In the genomic region with DNA sequence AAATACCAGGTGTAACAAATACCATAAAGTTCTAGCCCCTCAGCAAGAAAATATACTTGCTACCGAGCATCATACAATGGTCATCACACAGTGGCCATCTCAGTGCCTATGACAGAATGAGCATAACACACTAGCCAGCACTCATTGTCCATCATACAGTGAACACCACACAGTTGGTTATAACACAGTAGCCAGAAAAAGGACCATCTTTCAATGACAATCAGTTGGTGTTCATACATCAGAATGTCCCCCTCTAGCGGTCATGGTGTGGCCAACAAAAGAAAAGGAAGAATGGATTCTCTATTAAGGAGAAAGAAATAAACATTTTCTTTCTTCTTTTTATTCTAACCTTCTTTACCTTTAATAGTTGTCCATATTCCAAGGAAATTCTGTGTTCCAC, we compare ENCODE assay signal across 8 mouse cellular contexts.
DNase-seq lines count a peak whose midpoint lies in the region; ATAC-seq and TF ChIP-seq lines count a peak whose summit lies in the region.
"Had no signal": no experiment of that assay in that cellular context is flagged by ENCODE, and none has a peak within 500 bp of the region (broad histone marks: within the 10 kb centered on the region; RNA-seq: fewer than 3 reads in every experiment).

No protein-coding gene starts in this region.

- 46% methylated on average over 2 of the region's 2 CpGs for WGBS in forebrain, postnatal 0 days

- peak; percentile 8 for DNase-seq in kidney, postnatal 10 days
- no peak for DNase-seq in kidney, postnatal 14 days
- peak; percentile 61 for DNase-seq in CH12.LX (ENCODE audit: extremely low read depth)
- DNase-seq in Muller cell, postnatal 12 days (ENCODE audit: inconsistent ontology term): peak; percentile 38
- DNase-seq in forebrain, postnatal 0 days: peak; percentile 48
- no peak for DNase-seq in frontal cortex, postnatal 25 days (ENCODE audit: low spot score in 2 of 2)
- DNase-seq in gastrocnemius, postnatal 4 days (ENCODE audit: low spot score in 2 of 2): no peak

- dilution Hi-C loops in CH12.LX (cut with MboI; ENCODE audit: extremely low pct_ligation_motif_present, extremely low pct_unique_long_range_greater_than_20kb, low sequenced_read_pairs): no loop called here

- no peak overlapping the region for H3K4me3 ChIP-seq in CH12.LX (replicated peaks in 1 of 3; ENCODE audit: low read depth in 2 of 3, low read length in 2 of 3, poor library complexity in 1 of 3)
- no peak overlapping the region for H3K4me3 ChIP-seq in forebrain, postnatal 0 days (ENCODE audit: low read depth, low read length)

- H3K9ac ChIP-seq in CH12.LX (ENCODE audit: insufficient read depth, low read depth): no peak overlapping the region
- H3K9ac ChIP-seq in forebrain, postnatal 0 days: no peak overlapping the region

- H3K36me3 ChIP-seq in CH12.LX (replicated peaks in 1 of 2; ENCODE audit: control insufficient read depth in 1 of 2, insufficient read depth in 1 of 2, low read length in 1 of 2): no peaks in the 10 kb centered on the region
- peaks cover 6% of the 10 kb centered on the region; the same call in 1 of the 2 replicates for H3K36me3 ChIP-seq in forebrain, postnatal 0 days (ENCODE audit: insufficient read depth)

- no peak for TF ChIP-seq POLR2A in CH12.LX (IDR thresholded peaks at IDR 0.05; ENCODE audit: low read depth, low read length)

- peak; percentile 61 to 77 for TF ChIP-seq CTCF in CH12.LX (conservative IDR thresholded peaks at IDR 0.05 in 1 of 2, IDR thresholded peaks at IDR 0.05 in 1 of 2; ENCODE audit: low read depth in 2 of 2, low read length in 2 of 2)
- peak; percentile 63 for TF ChIP-seq CTCF in forebrain, postnatal 0 days (IDR thresholded peaks at IDR 0.05; ENCODE audit: low read depth)

- no peaks in the 10 kb centered on the region for H3K4me1 ChIP-seq in CH12.LX (ENCODE audit: control insufficient read depth in 1 of 2, insufficient read depth in 2 of 2)
- no peaks in the 10 kb centered on the region for H3K4me1 ChIP-seq in forebrain, postnatal 0 days (ENCODE audit: insufficient read depth)

- ATAC-seq in forebrain, postnatal 0 days: no peak

- no peaks in the 10 kb centered on the region for H3K79me2 ChIP-seq in CH12.LX (replicated peaks; ENCODE audit: control insufficient read depth, extremely low read depth, insufficient read depth, poor library complexity, severe bottlenecking)

- no peak for TF ChIP-seq EP300 in CH12.LX (IDR thresholded peaks at IDR 0.05; ENCODE audit: low read length)

- in situ Hi-C loops in CH12.LX (cut with MboI; ENCODE audit: low pct_ligation_motif_present, low pct_unique_long_range_greater_than_20kb, low sequenced_read_pairs): loop anchor here (25.0 kb wide), 1 partner anchor 856 kb away; no protein-coding TSS in a partner anchor

- TF ChIP-seq RAD21 in CH12.LX (IDR thresholded peaks at IDR 0.05; ENCODE audit: low read depth, low read length): peak; percentile 71

- no peak overlapping the region for H3K4me2 ChIP-seq in CH12.LX (ENCODE audit: insufficient read depth, low read depth, poor library complexity, severe bottlenecking)
- no peak overlapping the region for H3K4me2 ChIP-seq in forebrain, postnatal 0 days (ENCODE audit: low read depth)

- H3K9me3 ChIP-seq in CH12.LX (replicated peaks; ENCODE audit: low read length): no peaks in the 10 kb centered on the region
- no peaks in the 10 kb centered on the region for H3K9me3 ChIP-seq in forebrain, postnatal 0 days (ENCODE audit: low read length)

- H3K27me3 ChIP-seq in CH12.LX (replicated peaks): no peaks in the 10 kb centered on the region
- no peaks in the 10 kb centered on the region for H3K27me3 ChIP-seq in forebrain, postnatal 0 days (ENCODE audit: insufficient read depth, low read length)

- no peak overlapping the region for H3K27ac ChIP-seq in CH12.LX (ENCODE audit: insufficient read depth, low read depth)
- no peak overlapping the region for H3K27ac ChIP-seq in forebrain, postnatal 0 days (ENCODE audit: low read depth, low read length)
- H3K27ac ChIP-seq: macrophage had no signal

TF ChIP-seq in CH12.LX, 34 proteins besides CTCF, POLR2A, EP300 and RAD21:
- no peak for TF ChIP-seq ETS1 (conservative IDR thresholded peaks at IDR 0.05; ENCODE audit: low read depth, low read length)
- peak; percentile 66 for TF ChIP-seq SMC3 (IDR thresholded peaks at IDR 0.05; ENCODE audit: low read depth, low read length)

Comparison
In these comparisons a context has a peak if more than half of its experiments do, and no peak if none do; other contexts are left out.
1. DNase-seq: peak in kidney, postnatal 10 days (single experiment), CH12.LX (single experiment), Muller cell, postnatal 12 days (single experiment) and forebrain, postnatal 0 days (single experiment); none in kidney, postnatal 14 days (single experiment), frontal cortex, postnatal 25 days (0 of 2) and gastrocnemius, postnatal 4 days (0 of 2).